Mouse (Mus musculus) hindbrain, embryonic 10.5 days (tissue): ENCODE results near the gene 9430038I01Rik. TPM values are rescaled to one million over a fixed set of nuclear protein-coding genes. Genes with fewer than 3 reads are reported as not detected.
"Not testable (repeated sequence)": the region's sequence is repeated elsewhere in the genome, so short reads cannot be mapped to it uniquely, and the experiment has no call there.

Source experiments
- DNase-seq: peaks from one replicate; pipeline ENCODE4 v3.0.0-alpha.2; 2017; ENCODE audit warnings: low spot score
- H3K27ac ChIP-seq: fragments of 300-500 bp; sonication (generic); 2 replicates; pipeline ENCODE4 v1.5.1; 2016; ENCODE audit warnings: mild to moderate bottlenecking, moderate library complexity
- H3K27me3 ChIP-seq: fragments of 300-500 bp; sonication (generic); 2 replicates; pipeline ENCODE4 v1.6.1; 2016; ENCODE audit warnings: mild to moderate bottlenecking; ENCODE audit not compliant: poor library complexity, insufficient read depth, severe bottlenecking
- H3K36me3 ChIP-seq: fragments of 300-500 bp; sonication (generic); 2 replicates; pipeline ENCODE4 v1.6.1; 2016; ENCODE audit warnings: mild to moderate bottlenecking, moderate library complexity
- H3K4me1 ChIP-seq: fragments of 300-500 bp; sonication (generic); replicated peaks from 2 replicates; pipeline ENCODE4 v1.6.1; 2016; ENCODE audit warnings: mild to moderate bottlenecking
- H3K4me3 ChIP-seq: fragments of 300-500 bp; sonication (generic); 2 replicates; pipeline ENCODE4 v1.5.1; 2016; ENCODE audit warnings: mild to moderate bottlenecking, moderate library complexity
- H3K9me3 ChIP-seq: fragments of 300-500 bp; sonication (generic); 2 replicates; pipeline ENCODE4 v1.6.1; 2016; ENCODE audit warnings: mild to moderate bottlenecking, moderate library complexity
- WGBS: fragments of 180-500 bp; shearing (Covaris S2); methylation state at CpG from one replicate; pipeline ENCODE4 v1.1.7; 2016; 5-methylcytosine and 5-hydroxymethylcytosine counted together
- polyA plus RNA-seq: library from polyadenylated mRNA; unstranded; fragments of >200 nt; fragmentation: Nextera tagmentation; extraction: Ambion mirVana; gene quantifications from 2 replicates; pipeline ENCODE4 v1.2.1, GENCODE M21; 2016

Gene 9430038I01Rik
- 18.3 and 20.4 TPM in 2 replicates for polyA plus RNA-seq

DNA sequence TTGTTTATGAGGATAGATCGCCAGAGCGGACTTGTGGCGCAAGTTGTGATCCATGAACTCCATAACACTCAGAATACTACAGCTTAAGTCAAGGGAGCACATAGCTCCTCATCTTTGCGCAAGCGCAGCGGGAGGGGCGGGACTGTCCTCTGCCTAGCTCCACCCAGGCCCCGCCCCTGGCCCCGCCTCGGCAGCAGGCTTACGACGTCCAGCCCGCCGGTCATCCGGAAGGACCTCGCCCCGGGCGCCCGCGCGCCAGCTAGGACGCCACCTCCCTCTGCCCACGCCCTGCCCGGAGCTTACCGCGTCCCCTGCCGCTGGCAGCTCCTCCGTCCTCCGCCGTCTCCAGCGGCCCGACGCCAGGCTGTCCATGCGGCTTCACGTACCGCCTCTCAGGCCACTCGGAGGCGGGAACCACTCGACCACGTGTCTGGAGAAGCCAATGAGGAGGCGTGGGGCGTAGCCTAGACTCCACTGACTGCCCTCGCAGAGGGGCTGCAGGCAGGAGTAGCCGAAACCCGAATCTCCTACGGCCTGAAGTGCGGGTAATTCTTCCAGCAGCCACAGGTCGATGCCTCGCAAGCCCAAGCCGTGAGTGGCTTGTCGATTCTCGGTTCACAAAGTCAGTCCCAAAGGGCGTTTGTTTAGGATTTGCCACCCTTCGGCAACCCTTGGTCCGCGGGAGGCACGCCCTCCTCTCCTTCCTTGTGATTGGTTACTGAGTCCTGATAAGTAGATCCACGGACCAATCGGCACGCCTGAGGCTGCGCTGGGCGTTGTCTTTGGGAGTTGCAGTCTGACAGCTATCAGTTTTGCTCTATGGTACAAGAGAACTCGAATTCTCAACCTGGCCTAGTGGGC, at the start of gene 9430038I01Rik:
9430038I01Rik (minus strand) TSS at position 426 of the 861 bp plus-strand sequence.
- Histone ChIP-seq H3K27ac (peak within 1 kb of the TSS; percentile 95), H3K27me3 (no peaks in the 10 kb centered on the region), H3K9me3 (no peaks in the 10 kb centered on the region), H3K36me3 (no peaks in the 10 kb centered on the region), H3K4me1 (peaks cover 13% of the 10 kb centered on the region), H3K4me3 (peak within 1 kb of the TSS; percentile 66)
- under 1% methylated on average over 63 of the region's 63 CpGs for WGBS
- peak; percentile 98 for DNase-seq

DNA sequence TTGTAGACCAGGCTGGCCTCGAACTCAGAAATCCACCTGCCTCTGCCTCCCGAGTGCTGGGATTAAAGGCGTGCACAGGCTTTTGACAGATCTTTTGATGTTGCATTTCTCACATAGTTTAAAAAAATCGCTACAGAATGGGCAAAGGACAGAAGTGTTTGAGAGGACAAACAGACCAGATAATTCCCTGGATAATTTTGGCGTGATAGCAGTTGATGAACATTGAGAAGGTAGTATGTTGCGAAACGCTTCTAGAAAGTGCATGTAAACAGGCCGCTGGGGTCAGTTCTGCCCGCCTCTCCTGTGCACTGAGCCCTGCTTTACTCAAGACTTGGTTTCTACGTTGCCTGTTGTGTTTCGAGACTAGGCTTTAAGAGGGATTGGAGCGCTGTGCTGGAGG, 34.8 kb upstream of the 9430038I01Rik start:
- H3K4me3 ChIP-seq = no peak overlapping the region
- DNase-seq = no peak
- 0 out of 2 replicates have a peak, but pooled peaks cover under 1% of the 10 kb centered on the region for H3K4me1 ChIP-seq
- H3K9me3 ChIP-seq = no peaks in the 10 kb centered on the region
- 96% methylated on average over 12 of the region's 12 CpGs for WGBS
- no peaks in the 10 kb centered on the region for H3K27me3 ChIP-seq
- peaks cover 74% of the 10 kb centered on the region for H3K36me3 ChIP-seq
- no peak overlapping the region for H3K27ac ChIP-seq

DNA sequence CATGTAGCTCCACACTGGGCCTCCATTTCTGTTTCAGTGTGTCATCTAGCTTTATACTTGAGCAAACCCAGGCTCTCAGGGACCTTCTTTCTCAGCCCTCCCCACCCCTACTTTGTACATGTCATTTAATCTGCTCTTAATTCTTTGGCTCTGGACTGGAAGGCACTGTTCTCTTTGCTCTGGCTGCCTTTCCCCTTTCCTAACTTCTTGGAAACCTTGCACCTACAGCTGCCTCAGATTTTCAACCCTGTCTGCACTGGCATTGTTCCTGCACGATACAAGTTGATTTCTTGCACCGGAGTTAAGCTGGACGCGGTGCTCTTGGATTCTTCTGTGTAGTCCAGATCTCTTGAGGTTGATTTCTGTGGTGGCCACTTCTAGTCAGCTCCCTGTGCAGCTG, 32.4 kb upstream of the 9430038I01Rik start:
- H3K36me3 ChIP-seq = peaks cover 54% of the 10 kb centered on the region
- DNase-seq = no peak
- WGBS = 94% methylated on average over 4 of the region's 4 CpGs
- no peaks in the 10 kb centered on the region for H3K27me3 ChIP-seq
- peaks cover 16% of the 10 kb centered on the region for H3K4me1 ChIP-seq
- no peak overlapping the region for H3K27ac ChIP-seq
- no peaks in the 10 kb centered on the region for H3K9me3 ChIP-seq
- H3K4me3 ChIP-seq = no peak overlapping the region

DNA sequence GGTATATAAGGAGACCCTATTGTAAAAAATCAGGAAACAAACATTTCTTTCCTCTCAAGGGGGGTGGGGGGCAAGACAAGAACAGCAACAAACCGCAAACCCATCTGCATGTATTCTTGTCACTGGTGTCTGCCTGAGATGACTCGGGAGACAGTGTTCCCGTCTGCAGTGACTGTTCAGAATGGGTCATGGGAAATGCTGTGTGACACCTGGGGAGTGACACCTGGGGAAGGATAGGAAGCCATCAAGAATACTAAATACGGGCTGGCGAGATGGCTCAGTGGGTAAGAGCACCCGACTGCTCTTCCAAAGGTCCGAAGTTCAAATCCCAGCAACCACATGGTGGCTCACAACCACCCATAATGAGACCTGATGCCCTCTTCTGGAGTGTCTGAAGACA, 28.4 kb upstream of the 9430038I01Rik start:
- Histone ChIP-seq H3K4me1 (peaks cover 25% of the 10 kb centered on the region), H3K27ac (peak overlapping the region; percentile 95; the same call in 1 of the 2 replicates), H3K4me3 (peak overlapping the region; percentile 88), H3K36me3 (peaks cover 17% of the 10 kb centered on the region)
- 87% methylated on average over 7 of the region's 7 CpGs for WGBS
- not testable (repeated sequence) for DNase-seq, H3K9me3 ChIP-seq, H3K27me3 ChIP-seq

DNA sequence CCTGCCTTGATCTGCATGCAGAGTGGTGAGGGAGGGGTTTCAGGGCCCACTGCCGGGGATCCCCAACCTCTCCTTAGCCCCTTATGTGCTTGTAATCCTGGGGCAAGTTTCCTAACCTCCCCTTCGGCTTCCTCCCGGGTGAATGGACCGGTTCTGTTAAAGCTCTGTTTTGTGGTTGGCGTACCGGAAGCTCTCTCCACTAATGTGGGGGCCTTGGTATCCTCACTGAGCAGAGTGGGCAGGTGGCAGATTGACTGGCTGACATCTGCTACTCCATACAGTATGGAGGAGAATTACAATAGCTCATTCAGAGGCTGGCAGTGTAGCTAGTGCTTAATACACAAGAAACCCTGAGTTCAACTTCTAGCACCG, 27.6 kb upstream of the 9430038I01Rik start:
- Histone ChIP-seq H3K4me1 (peaks cover 25% of the 10 kb centered on the region), H3K36me3 (peaks cover 11% of the 10 kb centered on the region), H3K9me3 (no peaks in the 10 kb centered on the region), H3K27me3 (no peaks in the 10 kb centered on the region), H3K27ac (peak overlapping the region; percentile 95), H3K4me3 (peak overlapping the region; percentile 88)
- no peak for DNase-seq
- WGBS = 6% methylated on average over 7 of the region's 7 CpGs

DNA sequence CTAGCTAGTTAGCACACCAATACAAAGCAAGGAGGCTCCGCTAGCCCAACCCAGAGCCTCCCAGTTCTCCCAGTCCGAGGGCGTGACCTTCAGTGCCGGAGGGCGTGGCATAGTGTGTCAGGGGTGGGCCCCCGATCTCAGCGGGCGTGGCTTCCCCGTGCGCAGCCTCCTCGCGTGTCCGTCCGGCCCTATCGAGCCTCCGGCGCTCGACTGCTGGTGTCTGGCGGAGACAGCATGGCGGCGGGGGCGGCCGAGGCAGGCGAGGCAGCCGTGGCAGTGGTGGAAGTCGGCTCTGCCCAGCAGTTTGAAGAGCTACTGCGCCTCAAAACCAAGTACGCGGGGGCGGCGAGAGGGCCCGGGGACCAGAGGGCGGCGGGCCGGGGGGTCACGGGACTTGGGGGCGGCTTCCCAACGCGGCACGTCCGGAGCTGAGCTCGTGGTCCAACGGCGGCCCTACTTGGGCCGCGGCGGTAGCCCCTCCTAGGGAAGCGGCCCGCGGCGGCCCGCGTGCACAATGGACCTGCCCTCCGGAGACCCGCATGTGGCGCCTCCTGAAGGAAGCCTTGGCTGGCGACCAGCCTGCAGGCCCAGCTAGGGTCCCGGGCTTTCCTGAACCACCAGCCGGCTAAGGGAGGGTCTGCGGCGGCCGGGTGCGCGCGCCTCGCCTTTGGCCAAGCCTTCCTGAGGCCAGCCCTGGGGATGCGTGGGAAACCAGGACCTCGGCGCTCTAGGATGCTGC, 27.0 kb upstream of the 9430038I01Rik start, which contains the start of gene Glrx3:
Glrx3 (plus strand) TSS at position 175 of the 739 bp plus-strand sequence.
- WGBS = under 1% methylated on average over 69 of the region's 69 CpGs
- Histone ChIP-seq H3K4me1 (peaks cover 27% of the 10 kb centered on the region), H3K36me3 (peaks cover 6% of the 10 kb centered on the region), H3K4me3 (peak within 1 kb of the TSS; percentile 88), H3K9me3 (no peaks in the 10 kb centered on the region), H3K27me3 (no peaks in the 10 kb centered on the region), H3K27ac (peak within 1 kb of the TSS; percentile 95)
- DNase-seq = peak; percentile 96

- no peak for DNase-seq
- 0 out of 2 replicates have a peak, but pooled peaks cover 5% of the 10 kb centered on the region for H3K36me3 ChIP-seq
- H3K27ac ChIP-seq = peak overlapping the region; percentile 95
- H3K9me3 ChIP-seq = no peaks in the 10 kb centered on the region
- H3K4me3 ChIP-seq = peak overlapping the region; percentile 88
- peaks cover 34% of the 10 kb centered on the region for H3K4me1 ChIP-seq
- WGBS = 77% methylated on average over 6 of the region's 6 CpGs
- no peaks in the 10 kb centered on the region for H3K27me3 ChIP-seq
Observed at GRCm38 (mm10) chr7:137436901-137437300, 26.3 kb upstream of the 9430038I01Rik start.

GRCm38 (mm10) chr7:137431769-137432603, 21.4 kb upstream of the 9430038I01Rik start:
- no peak for DNase-seq
- H3K27ac ChIP-seq = no peak overlapping the region
- WGBS = 51% methylated on average over 13 of the region's 13 CpGs

DNA sequence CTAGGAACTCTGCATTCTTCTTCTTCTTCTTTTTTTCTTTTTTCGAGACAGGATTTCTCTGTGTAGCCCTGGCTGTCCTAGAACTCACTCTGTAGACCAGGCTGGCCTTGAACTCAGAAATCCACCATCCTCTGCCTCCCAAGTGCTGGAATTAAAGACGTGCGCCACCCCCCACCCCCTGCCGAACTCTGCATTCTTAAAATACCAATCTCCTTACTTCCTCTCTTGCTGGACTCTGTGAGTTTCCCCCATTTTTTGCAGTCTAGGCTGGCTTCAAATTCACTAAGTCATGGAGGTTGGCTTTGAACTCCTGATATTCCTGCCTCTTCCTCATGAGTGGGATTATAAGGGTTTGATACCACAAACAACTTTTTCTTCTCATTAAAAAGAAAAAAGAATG, 16.1 kb upstream of the 9430038I01Rik start:
- H3K4me3 ChIP-seq = no peak overlapping the region
- no peaks in the 10 kb centered on the region for H3K9me3 ChIP-seq
- H3K27me3 ChIP-seq = no peaks in the 10 kb centered on the region
- no peak overlapping the region for H3K27ac ChIP-seq
- DNase-seq = no peak
- peaks cover 3% of the 10 kb centered on the region for H3K4me1 ChIP-seq
- no peaks in the 10 kb centered on the region for H3K36me3 ChIP-seq
- WGBS = 66% methylated on average over 4 of the region's 4 CpGs

More at GRCm38 (mm10) chr7:137431769-137432603, 21.4 kb upstream of the 9430038I01Rik start:
- no peaks in the 10 kb centered on the region for H3K27me3 ChIP-seq
- H3K36me3 ChIP-seq = no peaks in the 10 kb centered on the region
- H3K4me1 ChIP-seq = peaks cover 19% of the 10 kb centered on the region
- H3K4me3 ChIP-seq = no peak overlapping the region
- no peaks in the 10 kb centered on the region for H3K9me3 ChIP-seq

- no peaks in the 10 kb centered on the region for H3K36me3 ChIP-seq
- no peaks in the 10 kb centered on the region for H3K4me1 ChIP-seq
- DNase-seq = no peak
- no peaks in the 10 kb centered on the region for H3K9me3 ChIP-seq
- no peak overlapping the region for H3K4me3 ChIP-seq
- 96% methylated on average over 4 of the region's 4 CpGs for WGBS
- H3K27ac ChIP-seq = no peak overlapping the region
- H3K27me3 ChIP-seq = no peaks in the 10 kb centered on the region
Observed at GRCm38 (mm10) chr7:137421236-137421635, 10.7 kb upstream of the 9430038I01Rik start.

GRCm38 (mm10) chr7:137420550-137420949, 10.0 kb upstream of the 9430038I01Rik start:
- Histone ChIP-seq H3K36me3 (no peaks in the 10 kb centered on the region), H3K27ac (no peak overlapping the region), H3K9me3 (no peaks in the 10 kb centered on the region), H3K4me1 (no peaks in the 10 kb centered on the region), H3K4me3 (no peak overlapping the region), H3K27me3 (no peaks in the 10 kb centered on the region)
- no peak for DNase-seq
- WGBS = 89% methylated on average over 2 of the region's 2 CpGs

DNA sequence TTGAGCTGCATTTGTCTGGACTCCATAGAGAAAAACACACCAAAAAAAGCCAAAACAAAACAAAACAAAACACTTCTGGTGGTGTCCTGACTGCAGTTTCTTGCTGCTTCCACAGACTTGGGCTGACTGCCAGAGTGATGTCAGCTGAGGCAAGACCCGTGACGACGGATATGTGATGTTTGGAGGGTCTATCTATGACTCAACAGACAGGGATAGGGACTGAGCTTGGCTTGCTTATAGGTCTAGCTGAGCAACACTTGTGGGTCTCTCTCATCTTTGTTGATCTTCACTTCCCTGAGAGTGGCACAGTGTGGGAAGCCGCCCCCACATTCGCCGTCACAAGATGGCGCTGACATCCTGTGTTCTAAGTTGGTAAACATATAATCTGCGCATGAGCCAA, 4.1 kb upstream of the 9430038I01Rik start:
- Histone ChIP-seq H3K9me3 (no peaks in the 10 kb centered on the region), H3K27me3 (no peaks in the 10 kb centered on the region), H3K36me3 (no peaks in the 10 kb centered on the region), H3K27ac (no peak overlapping the region), H3K4me1 (peaks cover 9% of the 10 kb centered on the region), H3K4me3 (no peak overlapping the region)
- no peak for DNase-seq
- WGBS = 90% methylated on average over 8 of the region's 8 CpGs
